Mouse (Mus musculus) Patski (cell line): ENCODE data around the gene Szt2. TPM values are rescaled to one million over a fixed set of nuclear protein-coding genes. Genes with fewer than 3 reads are reported as not detected.

ENCODE experiments used
- ATAC-seq: fragments of 100-300 bp; one replicate; pipeline ENCODE4 v1.8.0; 2021
- CTCF ChIA-PET: fragments of 350-600 bp; sonication (Branson Sonifier 250); formaldehyde crosslinking; loops from one replicate; lab custom pipeline; 2022; ENCODE audit warnings: inconsistent platforms; lab: Charles Lee
- POLR2A ChIA-PET: fragments of 350-600 bp; sonication (Branson Sonifier 250); formaldehyde crosslinking; loops from one replicate; lab custom pipeline; 2022; ENCODE audit warnings: antibody characterized with exemption, inconsistent platforms; lab: Charles Lee
- DNase-seq: peaks from one replicate; pipeline ENCODE4 v3.0.0-alpha.2; 2011; ENCODE audit warnings: low read depth, low spot score
- H3K27me3 ChIP-seq: fragments of 371-371 bp; one replicate; pipeline ENCODE4 v1.5.1; 2021
- CTCF ChIP-seq: fragments of 100-300 bp; IDR thresholded peaks from one replicate; pipeline ENCODE4 v1.5.1; 2021
- in situ Hi-C: fragments of 300-500 bp; cut with MboI; formaldehyde crosslinking; loops from 3 replicates; pipeline ENCODE4 v1.11.1; 2018; ENCODE audit warnings: low pct_unique_long_range_greater_than_20kb, mixed read lengths
- polyA plus RNA-seq: library from polyadenylated mRNA; unstranded; gene quantifications from one replicate; pipeline ENCODE4 v1.2.3, GENCODE M21; 2021

Szt2 gene
- polyA plus RNA-seq, 1 experiment from 2014 or later, result 14.7 TPM

GRCm38 (mm10) chr4:118429215-118429895, 20.3 kb upstream of the Szt2 start:
- POLR2A ChIA-PET, result interaction anchor here (1.2 kb wide), 1 partner anchor 8 kb away, joined by 3 read pairs; the partner anchor contains the start of gene Cdc20
- no peak for ATAC-seq
- in situ Hi-C loops, result no loop called here
- no peak for TF ChIP-seq CTCF
- no peak for DNase-seq
- CTCF ChIA-PET, result interaction anchor here (1.0 kb wide), 1 partner anchor 137 kb away, joined by 4 read pairs; no protein-coding TSS in a partner anchor
- no peaks in the 10 kb centered on the region for H3K27me3 ChIP-seq

DNA sequence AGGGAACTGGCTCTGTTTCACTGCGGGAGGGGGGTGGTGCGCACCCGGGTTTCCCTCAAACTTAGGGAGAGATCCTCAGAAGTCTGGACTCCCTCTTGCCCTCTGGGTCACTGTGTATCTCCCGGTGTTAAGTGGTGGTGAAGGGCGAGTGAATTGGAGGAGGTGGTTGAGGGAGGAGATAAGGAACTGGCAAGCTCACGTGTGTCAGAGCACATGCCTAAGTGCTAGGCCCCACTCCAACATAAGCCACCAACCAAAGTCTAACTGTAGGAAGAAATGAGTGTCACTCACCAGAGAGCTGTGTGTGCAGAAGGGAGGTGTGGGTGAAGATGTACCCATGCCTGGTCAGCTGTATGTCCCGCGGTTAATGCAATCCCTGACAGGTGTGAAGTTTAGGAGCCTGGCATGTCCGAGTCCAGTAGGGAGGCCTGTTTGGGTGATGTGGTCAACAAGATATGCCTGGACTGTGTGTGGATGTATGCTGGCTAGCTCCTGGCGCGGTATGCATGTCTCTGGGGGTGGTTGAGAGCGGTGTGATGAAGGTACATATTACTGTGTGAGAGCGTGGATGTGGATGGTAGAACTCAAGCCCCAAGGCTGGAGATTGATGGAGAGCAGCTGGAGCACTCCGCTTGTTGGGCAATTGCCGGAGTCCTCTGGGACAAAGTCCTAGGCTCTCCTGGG, 19.6 kb upstream of the Szt2 start:
- no peak for DNase-seq
- ATAC-seq, result peak; percentile 2
- POLR2A ChIA-PET, result interaction anchor here (1.2 kb wide), 1 partner anchor 8 kb away, joined by 3 read pairs; the partner anchor contains the start of gene Cdc20

DNA sequence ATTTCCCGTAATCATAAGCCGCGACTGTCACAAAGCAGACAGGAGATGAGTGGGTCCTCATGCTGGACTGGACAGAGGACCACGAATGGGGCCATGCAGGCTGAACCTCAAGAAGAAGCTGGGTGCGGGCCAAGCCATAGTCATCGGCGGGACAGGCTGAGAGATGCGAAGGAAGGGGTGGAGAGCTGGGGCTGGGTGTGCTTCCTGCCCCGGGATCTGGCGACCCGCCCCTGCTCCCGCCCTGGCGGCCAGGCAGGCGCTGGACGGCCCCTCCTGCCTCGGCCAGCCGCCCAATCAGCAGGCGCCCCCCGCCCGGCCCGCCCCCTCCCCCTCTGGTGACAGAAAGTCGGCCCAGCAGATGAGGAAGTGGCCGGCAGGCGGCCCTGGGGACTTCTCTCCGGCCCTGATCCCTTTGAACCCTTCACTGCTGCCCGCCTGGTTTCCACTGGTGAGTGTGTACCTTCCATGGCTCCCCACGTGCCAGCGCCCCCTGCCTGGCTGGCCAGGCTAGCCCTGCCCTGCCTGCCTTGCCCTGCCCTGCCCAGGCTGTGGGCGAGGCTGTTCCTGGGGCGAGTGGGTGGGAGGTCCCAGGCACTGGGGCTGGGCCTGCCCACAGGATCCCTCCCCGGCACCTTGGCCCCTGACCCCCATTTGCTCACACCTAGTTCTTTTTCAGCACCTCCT, 18.8 kb upstream of the Szt2 start, which contains the start of gene Elovl1:
Gene Elovl1, plus strand, starts transcription at position 326 of the 684 bp plus-strand sequence.
- DNase-seq (no peak), ATAC-seq (peak; percentile 91)
- TF ChIP-seq CTCF, result no peak
- H3K27me3 ChIP-seq, result no peaks in the 10 kb centered on the region
- in situ Hi-C loops, result no loop called here
- POLR2A ChIA-PET, result interaction anchor here (0.6 to 1.8 kb wide), 4 partner anchors 8 to 844 kb away, joined by 3 to 7 read pairs (median 4); partner anchors contain the start of gene Cdc20
- CTCF ChIA-PET, result interaction anchor here (1.0 kb wide), 1 partner anchor 139 kb away, joined by 4 read pairs; no protein-coding TSS in a partner anchor

More for the DNA sequence above, 19.6 kb upstream of the Szt2 start:
- CTCF ChIA-PET, result interaction anchor here (1.0 kb wide), 1 partner anchor 138 kb away, joined by 4 read pairs; no protein-coding TSS in a partner anchor
- no peak for TF ChIP-seq CTCF
- in situ Hi-C loops, result no loop called here
- no peaks in the 10 kb centered on the region for H3K27me3 ChIP-seq

- no peaks in the 10 kb centered on the region for H3K27me3 ChIP-seq
- ChIA-PET POLR2A (interaction anchor here (0.6 to 1.8 kb wide), 4 partner anchors 8 to 844 kb away, joined by 3 to 7 read pairs (median 4); no protein-coding TSS in a partner anchor), CTCF (no interaction called here)
- in situ Hi-C loops, result no loop called here
- DNase-seq (no peak), ATAC-seq (peak; percentile 31)
- TF ChIP-seq CTCF, result no peak
Measured at GRCm38 (mm10) chr4:118427415-118427767, 18.3 kb upstream of the Szt2 start.

DNA sequence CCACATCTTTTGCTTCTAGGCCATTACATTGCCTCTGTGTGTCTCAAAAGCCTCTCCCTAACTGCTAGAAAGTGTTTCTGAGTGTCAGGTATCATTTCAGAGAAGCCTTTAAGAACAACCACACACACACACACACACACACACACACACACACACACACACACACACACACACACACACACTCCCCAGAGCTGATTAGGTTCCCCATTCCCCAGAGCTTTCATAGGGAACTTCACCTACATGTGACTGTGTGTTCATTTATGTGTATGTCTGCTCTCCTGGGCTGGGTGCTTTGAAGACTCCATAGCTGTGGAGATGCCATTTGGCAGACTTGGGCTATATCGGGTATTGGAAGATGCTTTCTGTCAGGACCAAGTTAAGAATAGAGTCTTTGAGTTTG, 16.3 kb upstream of the Szt2 start:
- in situ Hi-C loops, result no loop called here
- ChIA-PET POLR2A (interaction anchor here (1.9 kb wide), 1 partner anchor 9 kb away, joined by 9 read pairs; no protein-coding TSS in a partner anchor), CTCF (no interaction called here)
- ATAC-seq (no peak), DNase-seq (no peak)
- TF ChIP-seq CTCF, result no peak
- no peaks in the 10 kb centered on the region for H3K27me3 ChIP-seq

DNA sequence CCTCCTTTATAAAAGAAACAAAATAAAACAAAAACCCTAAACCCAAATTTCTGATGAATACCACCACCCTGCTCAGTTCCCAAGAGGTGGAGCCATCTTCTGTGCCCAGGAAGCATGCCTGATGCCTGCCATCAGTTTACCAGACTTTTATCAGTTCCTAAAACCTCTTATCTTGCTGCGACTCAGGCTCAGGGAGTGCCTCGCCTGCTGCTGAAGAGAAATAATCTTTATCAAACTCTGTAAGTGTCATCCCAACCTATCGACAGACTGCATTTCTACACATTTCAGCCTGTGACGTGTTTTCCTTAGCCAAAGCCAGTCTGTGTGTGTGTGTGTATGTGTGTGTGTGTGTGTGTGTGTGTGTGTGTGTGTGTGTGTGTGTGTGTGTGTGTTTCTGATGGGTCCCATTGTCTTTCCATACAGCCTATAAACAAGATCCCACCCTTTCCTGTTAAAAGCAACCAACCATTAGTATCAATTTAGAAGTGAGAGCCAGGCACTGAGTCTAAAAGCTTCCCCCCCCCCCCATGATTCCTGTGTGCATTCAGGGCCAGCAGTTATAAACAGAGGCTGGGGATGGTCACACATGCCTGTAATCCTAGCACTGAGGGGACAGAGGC, 15.6 kb upstream of the Szt2 start:
- ChIA-PET CTCF (no interaction called here), POLR2A (interaction anchor here (1.9 kb wide), 1 partner anchor 8 kb away, joined by 9 read pairs; no protein-coding TSS in a partner anchor)
- H3K27me3 ChIP-seq, result no peaks in the 10 kb centered on the region
- TF ChIP-seq CTCF, result no peak
- ATAC-seq (no peak), DNase-seq (no peak)
- in situ Hi-C loops, result no loop called here

DNA sequence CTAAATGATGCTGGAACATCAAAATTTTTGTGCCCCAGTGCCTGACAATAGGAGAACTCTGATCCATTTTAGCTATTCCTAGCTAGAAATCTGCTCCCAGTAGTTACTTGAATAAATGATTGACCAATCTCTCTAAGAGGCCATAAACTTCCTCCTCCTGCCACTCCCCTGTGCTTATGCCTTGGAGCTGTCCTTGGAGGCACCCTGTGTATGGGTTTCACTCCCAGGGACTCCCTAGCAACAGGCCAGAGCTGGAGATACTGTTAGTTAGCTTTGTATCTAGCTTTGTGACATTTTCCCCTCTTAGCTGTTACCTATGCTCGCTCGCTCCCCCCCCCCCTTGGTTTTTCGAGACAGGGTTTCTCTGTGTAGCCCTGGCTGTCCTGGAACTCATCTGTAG, 12.3 kb upstream of the Szt2 start:
- ChIA-PET CTCF (interaction anchor here (0.9 to 1.0 kb wide), 3 partner anchors 20 to 155 kb away, joined by 3 read pairs; no protein-coding TSS in a partner anchor), POLR2A (no interaction called here)
- TF ChIP-seq CTCF, result no peak
- ATAC-seq (no peak), DNase-seq (no peak)
- no peaks in the 10 kb centered on the region for H3K27me3 ChIP-seq
- in situ Hi-C loops, result no loop called here

- CTCF ChIA-PET, result interaction anchor here (1.0 kb wide), 1 partner anchor 10 kb away, joined by 3 read pairs; no protein-coding TSS in a partner anchor
- TF ChIP-seq CTCF, result no peak
- in situ Hi-C loops, result no loop called here
- POLR2A ChIA-PET, result interaction anchor here (1.6 kb wide), 1 partner anchor 9 kb away, joined by 9 read pairs; no protein-coding TSS in a partner anchor
- no peaks in the 10 kb centered on the region for H3K27me3 ChIP-seq
- ATAC-seq, result no peak
- DNase-seq, result no peak
Measured at GRCm38 (mm10) chr4:118417112-118417797, 8.2 kb upstream of the Szt2 start.

DNA sequence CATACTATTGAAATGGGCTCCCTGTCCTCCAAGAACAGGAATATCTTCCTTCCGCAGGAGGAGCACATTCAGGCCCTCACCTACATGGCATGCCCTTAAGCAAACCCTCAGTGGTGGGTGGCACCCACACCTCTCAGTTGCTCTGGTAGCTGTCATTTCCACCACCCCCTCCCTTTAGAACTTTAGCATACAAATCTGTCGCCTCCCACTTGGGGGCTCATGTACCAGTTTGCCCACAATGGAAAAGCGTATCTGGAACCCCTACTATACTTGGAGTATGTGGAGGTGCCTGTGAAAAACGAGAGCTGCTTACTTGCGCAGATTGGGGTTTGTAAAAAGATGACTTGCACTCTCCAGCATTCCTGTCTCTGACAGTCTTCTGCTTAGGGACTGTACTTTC, 7.3 kb upstream of the Szt2 start:
- POLR2A ChIA-PET, result interaction anchor here (1.6 kb wide), 1 partner anchor 10 kb away, joined by 9 read pairs; no protein-coding TSS in a partner anchor
- in situ Hi-C loops, result no loop called here
- H3K27me3 ChIP-seq, result no peaks in the 10 kb centered on the region
- ATAC-seq (no peak), DNase-seq (no peak)
- no peak for TF ChIP-seq CTCF
- CTCF ChIA-PET, result no interaction called here
